Mouse (Mus musculus): ENCODE measurements around the gene Gm49510. TPM values are rescaled to one million over a fixed set of nuclear protein-coding genes. Genes with fewer than 3 reads are reported as not detected.

The Gm49510 gene
- polyA plus RNA-seq, 1 experiment from 2014 or later, result not detected

- Histone ChIP-seq H3K9me3 (replicated peaks; ENCODE audit: control insufficient read depth, low read length, poor library complexity, severe bottlenecking) (no peaks in the 10 kb centered on the region), H3K4me3 (ENCODE audit: low read depth, low read length) (no peak overlapping the region), H3K9ac (ENCODE audit: low read depth, low read length) (no peak overlapping the region), H3K27ac (ENCODE audit: low read length) (no peak overlapping the region), H3K4me1 (ENCODE audit: control insufficient read depth, insufficient read depth, low read length) (peaks cover 13% of the 10 kb centered on the region), H3K27me3 (ENCODE audit: control insufficient read depth, insufficient read depth, low read depth, low read length) (no peaks in the 10 kb centered on the region), H3K4me2 (ENCODE audit: low read length) (no peak overlapping the region), H3K36me3 (ENCODE audit: control insufficient read depth, insufficient read depth, low read length) (peaks cover 26% of the 10 kb centered on the region)
- 94% methylated on average over 13 of the region's 13 CpGs for WGBS
- no peak for ATAC-seq
Observed at GRCm38 (mm10) chr15:78940325-78940724, 40.9 kb downstream of the Gm49510 start.

GRCm38 (mm10) chr15:78942663-78943062 is 43.2 kb downstream of the Gm49510 start:
- H3K27ac ChIP-seq (ENCODE audit: low read length), result peak overlapping the region; percentile 63
- peak overlapping the region; percentile 29 for H3K4me3 ChIP-seq (ENCODE audit: low read depth, low read length)
- peaks cover 7% of the 10 kb centered on the region for H3K4me1 ChIP-seq (ENCODE audit: control insufficient read depth, insufficient read depth, low read length)
- WGBS, result 2% methylated on average over 9 of the region's 9 CpGs
- no peaks in the 10 kb centered on the region for H3K27me3 ChIP-seq (ENCODE audit: control insufficient read depth, insufficient read depth, low read depth, low read length)
- peaks cover 23% of the 10 kb centered on the region for H3K36me3 ChIP-seq (ENCODE audit: control insufficient read depth, insufficient read depth, low read length)
- H3K9ac ChIP-seq (ENCODE audit: low read depth, low read length), result peak overlapping the region; percentile 59
- H3K4me2 ChIP-seq (ENCODE audit: low read length), result peak overlapping the region; percentile 46
- ATAC-seq, result peak; percentile 37; the same call in 1 of the 2 replicates
- no peaks in the 10 kb centered on the region for H3K9me3 ChIP-seq (replicated peaks; ENCODE audit: control insufficient read depth, low read length, poor library complexity, severe bottlenecking)

DNA sequence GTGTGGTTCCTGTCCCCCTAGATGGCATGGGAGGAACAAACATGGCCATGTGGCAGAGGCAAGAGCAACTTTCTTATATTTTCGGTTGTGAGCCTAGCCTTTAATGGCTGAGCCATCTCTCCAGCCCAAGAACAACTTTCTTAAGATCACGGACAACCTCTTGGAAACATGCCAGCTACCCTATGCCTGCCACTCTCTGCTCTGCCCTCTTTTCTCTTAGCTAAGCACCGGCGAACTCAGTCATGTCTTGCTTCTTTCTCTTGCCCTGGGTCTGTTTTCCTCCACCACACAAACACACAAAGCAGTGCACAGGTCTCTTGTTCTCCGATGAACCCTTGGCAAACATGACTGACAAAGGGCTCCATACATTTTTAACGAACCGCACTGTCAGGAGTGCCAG is 46.8 kb downstream of the Gm49510 start:
- Histone ChIP-seq H3K4me1 (ENCODE audit: control insufficient read depth, insufficient read depth, low read length) (peaks cover 19% of the 10 kb centered on the region), H3K27ac (ENCODE audit: low read length) (no peak overlapping the region), H3K9ac (ENCODE audit: low read depth, low read length) (no peak overlapping the region), H3K9me3 (replicated peaks; ENCODE audit: control insufficient read depth, low read length, poor library complexity, severe bottlenecking) (no peaks in the 10 kb centered on the region), H3K27me3 (ENCODE audit: control insufficient read depth, insufficient read depth, low read depth, low read length) (no peaks in the 10 kb centered on the region), H3K4me3 (ENCODE audit: low read depth, low read length) (no peak overlapping the region), H3K4me2 (ENCODE audit: low read length) (no peak overlapping the region), H3K36me3 (ENCODE audit: control insufficient read depth, insufficient read depth, low read length) (0 out of 2 replicates have a peak, but pooled peaks cover 2% of the 10 kb centered on the region)
- 64% methylated on average over 7 of the region's 7 CpGs for WGBS
- no peak for ATAC-seq

DNA sequence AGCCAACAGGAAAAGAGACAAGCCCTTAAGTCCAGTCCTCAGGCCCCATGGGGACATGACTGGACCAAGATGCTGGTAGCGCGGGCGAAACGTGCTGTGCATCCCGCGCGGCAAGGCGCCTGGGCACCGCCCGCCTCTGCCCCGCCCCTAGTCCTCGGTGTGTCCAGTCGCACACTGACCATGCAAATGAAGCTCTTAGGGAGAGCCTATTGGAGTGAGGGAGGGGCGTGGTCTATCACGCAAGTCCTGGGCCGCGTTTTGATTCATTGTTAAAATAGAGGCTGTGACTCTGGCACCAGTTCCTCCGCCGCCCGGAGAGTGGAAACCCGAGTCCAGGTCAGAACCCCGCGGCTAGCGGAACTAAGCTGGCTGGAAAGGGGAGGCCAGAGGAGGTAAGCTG is 48.2 kb downstream of the Gm49510 start, which contains the start of gene Triobp:
TSS of gene Triobp (plus strand) at position 68 of the 400 bp plus-strand sequence.
- H3K4me3 ChIP-seq (ENCODE audit: low read depth, low read length), result peak within 1 kb of the TSS; percentile 48
- H3K9me3 ChIP-seq (replicated peaks; ENCODE audit: control insufficient read depth, low read length, poor library complexity, severe bottlenecking), result no peaks in the 10 kb centered on the region
- peak; percentile 98 for ATAC-seq
- peak within 1 kb of the TSS; percentile 63 for H3K27ac ChIP-seq (ENCODE audit: low read length)
- H3K9ac ChIP-seq (ENCODE audit: low read depth, low read length), result peak within 1 kb of the TSS; percentile 68
- H3K27me3 ChIP-seq (ENCODE audit: control insufficient read depth, insufficient read depth, low read depth, low read length), result no peaks in the 10 kb centered on the region
- under 1% methylated on average over 24 of the region's 24 CpGs for WGBS
- no peaks in the 10 kb centered on the region for H3K36me3 ChIP-seq (ENCODE audit: control insufficient read depth, insufficient read depth, low read length)
- peaks cover 15% of the 10 kb centered on the region for H3K4me1 ChIP-seq (ENCODE audit: control insufficient read depth, insufficient read depth, low read length)
- peak within 1 kb of the TSS; percentile 65 for H3K4me2 ChIP-seq (ENCODE audit: low read length)

GRCm38 (mm10) chr15:78948152-78948725 is 48.8 kb downstream of the Gm49510 start:
- peak overlapping the region; percentile 63 for H3K27ac ChIP-seq (ENCODE audit: low read length)
- H3K4me3 ChIP-seq (ENCODE audit: low read depth, low read length), result peak overlapping the region; percentile 48
- no peaks in the 10 kb centered on the region for H3K9me3 ChIP-seq (replicated peaks; ENCODE audit: control insufficient read depth, low read length, poor library complexity, severe bottlenecking)
- peaks cover 1% of the 10 kb centered on the region; the same call in 1 of the 2 replicates for H3K36me3 ChIP-seq (ENCODE audit: control insufficient read depth, insufficient read depth, low read length)
- H3K4me2 ChIP-seq (ENCODE audit: low read length), result peak overlapping the region; percentile 65
- no peaks in the 10 kb centered on the region for H3K27me3 ChIP-seq (ENCODE audit: control insufficient read depth, insufficient read depth, low read depth, low read length)
- peaks cover 13% of the 10 kb centered on the region for H3K4me1 ChIP-seq (ENCODE audit: control insufficient read depth, insufficient read depth, low read length)
- peak overlapping the region; percentile 68 for H3K9ac ChIP-seq (ENCODE audit: low read depth, low read length)
- WGBS, result 3% methylated on average over 11 of the region's 11 CpGs
- peak; percentile 51 for ATAC-seq

GRCm38 (mm10) chr15:78948883-78949282 is 49.4 kb downstream of the Gm49510 start:
- peak overlapping the region; percentile 65 for H3K4me2 ChIP-seq (ENCODE audit: low read length)
- H3K27ac ChIP-seq (ENCODE audit: low read length), result no peak overlapping the region
- no peak for ATAC-seq
- no peaks in the 10 kb centered on the region for H3K9me3 ChIP-seq (replicated peaks; ENCODE audit: control insufficient read depth, low read length, poor library complexity, severe bottlenecking)
- 94% methylated on average over 3 of the region's 3 CpGs for WGBS
- H3K9ac ChIP-seq (ENCODE audit: low read depth, low read length), result no peak overlapping the region; the same call in 1 of the 2 replicates
- H3K4me1 ChIP-seq (ENCODE audit: control insufficient read depth, insufficient read depth, low read length), result peaks cover 13% of the 10 kb centered on the region
- H3K4me3 ChIP-seq (ENCODE audit: low read depth, low read length), result peak overlapping the region; percentile 48
- no peaks in the 10 kb centered on the region for H3K27me3 ChIP-seq (ENCODE audit: control insufficient read depth, insufficient read depth, low read depth, low read length)
- H3K36me3 ChIP-seq (ENCODE audit: control insufficient read depth, insufficient read depth, low read length), result peaks cover 7% of the 10 kb centered on the region; the same call in 1 of the 2 replicates

GRCm38 (mm10) chr15:78955663-78956062 is 56.2 kb downstream of the Gm49510 start:
- H3K4me3 ChIP-seq (ENCODE audit: low read depth, low read length), result no peak overlapping the region
- no peaks in the 10 kb centered on the region for H3K9me3 ChIP-seq (replicated peaks; ENCODE audit: control insufficient read depth, low read length, poor library complexity, severe bottlenecking)
- no peak for ATAC-seq
- WGBS, result 63% methylated on average over 3 of the region's 3 CpGs
- peaks cover 2% of the 10 kb centered on the region; the same call in 1 of the 2 replicates for H3K4me1 ChIP-seq (ENCODE audit: control insufficient read depth, insufficient read depth, low read length)
- no peak overlapping the region for H3K27ac ChIP-seq (ENCODE audit: low read length)
- H3K27me3 ChIP-seq (ENCODE audit: control insufficient read depth, insufficient read depth, low read depth, low read length), result no peaks in the 10 kb centered on the region
- H3K4me2 ChIP-seq (ENCODE audit: low read length), result no peak overlapping the region
- H3K9ac ChIP-seq (ENCODE audit: low read depth, low read length), result no peak overlapping the region
- peaks cover 19% of the 10 kb centered on the region for H3K36me3 ChIP-seq (ENCODE audit: control insufficient read depth, insufficient read depth, low read length)

GRCm38 (mm10) chr15:78956351-78956750 is 56.9 kb downstream of the Gm49510 start:
- no peak overlapping the region for H3K4me2 ChIP-seq (ENCODE audit: low read length)
- H3K9ac ChIP-seq (ENCODE audit: low read depth, low read length), result no peak overlapping the region
- no peak for ATAC-seq
- no peak overlapping the region for H3K27ac ChIP-seq (ENCODE audit: low read length)
- no peak overlapping the region for H3K4me3 ChIP-seq (ENCODE audit: low read depth, low read length)
- H3K27me3 ChIP-seq (ENCODE audit: control insufficient read depth, insufficient read depth, low read depth, low read length), result no peaks in the 10 kb centered on the region
- 84% methylated on average over 4 of the region's 4 CpGs for WGBS
- peaks cover 22% of the 10 kb centered on the region for H3K36me3 ChIP-seq (ENCODE audit: control insufficient read depth, insufficient read depth, low read length)
- H3K4me1 ChIP-seq (ENCODE audit: control insufficient read depth, insufficient read depth, low read length), result no peaks in the 10 kb centered on the region
- no peaks in the 10 kb centered on the region for H3K9me3 ChIP-seq (replicated peaks; ENCODE audit: control insufficient read depth, low read length, poor library complexity, severe bottlenecking)

GRCm38 (mm10) chr15:78957021-78957420 is 57.6 kb downstream of the Gm49510 start:
- Histone ChIP-seq H3K27ac (ENCODE audit: low read length) (no peak overlapping the region), H3K9me3 (replicated peaks; ENCODE audit: control insufficient read depth, low read length, poor library complexity, severe bottlenecking) (no peaks in the 10 kb centered on the region), H3K4me1 (ENCODE audit: control insufficient read depth, insufficient read depth, low read length) (no peaks in the 10 kb centered on the region), H3K36me3 (ENCODE audit: control insufficient read depth, insufficient read depth, low read length) (peaks cover 22% of the 10 kb centered on the region), H3K27me3 (ENCODE audit: control insufficient read depth, insufficient read depth, low read depth, low read length) (no peaks in the 10 kb centered on the region), H3K4me2 (ENCODE audit: low read length) (no peak overlapping the region), H3K9ac (ENCODE audit: low read depth, low read length) (no peak overlapping the region), H3K4me3 (ENCODE audit: low read depth, low read length) (no peak overlapping the region)
- WGBS, result 84% methylated on average over 15 of the region's 15 CpGs
- no peak for ATAC-seq

All from midbrain, embryonic 16.5 days (tissue).